Mouse (Mus musculus): ENCODE measurements around the gene Zfp141.

Gene Zfp141

GRCm38 (mm10) chr7:42505588-42505987, at the start of gene Zfp141:
Zfp141 (minus strand) TSS chr7:42505740.
- peak; percentile 53 to 65 for DNase-seq (ENCODE audit: low spot score in 2 of 2)

- DNase-seq (ENCODE audit: low spot score in 2 of 2) = no peak
These were observed 46.2 kb upstream of the Zfp141 start for GRCm38 (mm10) chr7:42551766-42552165.

GRCm38 (mm10) chr7:42505186-42505585, 354 bp downstream of the Zfp141 start:
- no peak for DNase-seq (ENCODE audit: low spot score in 2 of 2)

GRCm38 (mm10) chr7:42498248-42498647, 7.3 kb downstream of the Zfp141 start:
- no peak for DNase-seq (ENCODE audit: low spot score in 2 of 2)

GRCm38 (mm10) chr7:42497356-42497755, 8.2 kb downstream of the Zfp141 start:
- DNase-seq (ENCODE audit: low spot score in 2 of 2) = no peak

- DNase-seq (ENCODE audit: low spot score in 2 of 2) = no peak
These were observed 9.3 kb downstream of the Zfp141 start for GRCm38 (mm10) chr7:42496202-42496601.

GRCm38 (mm10) chr7:42490859-42491258, 14.7 kb downstream of the Zfp141 start:
- DNase-seq (ENCODE audit: low spot score in 2 of 2) = no peak

- DNase-seq (ENCODE audit: low spot score in 2 of 2) = no peak
These were observed 15.2 kb downstream of the Zfp141 start for GRCm38 (mm10) chr7:42490358-42490757.

- DNase-seq (ENCODE audit: low spot score in 2 of 2) = no peak
These were observed 50.9 kb downstream of the Zfp141 start for GRCm38 (mm10) chr7:42454640-42455039.

- DNase-seq (ENCODE audit: low spot score in 2 of 2) = no peak
These were observed 54.9 kb downstream of the Zfp141 start for GRCm38 (mm10) chr7:42450618-42451017.

GRCm38 (mm10) chr7:42447850-42448249, 57.7 kb downstream of the Zfp141 start, which contains the start of gene 4933421I07Rik:
4933421I07Rik (minus strand) TSS chr7:42448120.
- DNase-seq (ENCODE audit: low spot score in 2 of 2) = no peak

GRCm38 (mm10) chr7:42447352-42447751, 58.2 kb downstream of the Zfp141 start:
- DNase-seq (ENCODE audit: low spot score in 2 of 2) = no peak

All from cerebellum, postnatal 4 days (tissue).